Mouse (Mus musculus): ENCODE data around the gene A830005F24Rik. TPM values are rescaled to one million over a fixed set of nuclear protein-coding genes. Genes with fewer than 3 reads are reported as not detected.
A peak's percentile ranks its signal among the peaks of the same experiment; 100 is the strongest.

The A830005F24Rik gene
- total RNA-seq (2014; rRNA removed) = 0.66 and 0.94 TPM in 2 replicates
- polyA plus RNA-seq (2015; fragmentation: Nextera tagmentation; extraction: Ambion mirVana) = 1.2 and 2.8 TPM in 2 replicates

GRCm38 (mm10) chr13:48513003-48513929 lies at the start of gene A830005F24Rik, which contains the start of gene Zfp169:
Gene A830005F24Rik (plus strand): TSS chr13:48513570.
Gene Zfp169 (minus strand): TSS chr13:48513451.
- Histone ChIP-seq H3K27me3 (ENCODE audit: insufficient read depth, low read length) (no peaks in the 10 kb centered on the region), H3K36me3 (ENCODE audit: insufficient read depth, low read length) (no peaks in the 10 kb centered on the region), H3K4me3 (ENCODE audit: low read depth, low read length) (peak within 1 kb of the TSS; percentile 65), H3K27ac (ENCODE audit: low read depth, low read length) (peak within 1 kb of the TSS; percentile 69), H3K4me2 (ENCODE audit: low read depth, low read length, poor library complexity, severe bottlenecking) (peak within 1 kb of the TSS; percentile 73), H3K9me3 (ENCODE audit: low read length) (no peaks in the 10 kb centered on the region), H3K4me1 (ENCODE audit: insufficient read depth, low read length) (no peaks in the 10 kb centered on the region), H3K9ac (replicated peaks; ENCODE audit: low read length, poor library complexity, severe bottlenecking) (peak within 1 kb of the TSS; percentile 83)
- DNase-seq (ENCODE audit: low spot score) = peak; percentile 96
- peak; percentile 97 for ATAC-seq (ENCODE audit: low FRiP score)
- WGBS = 2% methylated on average over 34 of the region's 34 CpGs
- TF ChIP-seq CTCF (IDR thresholded peaks at IDR 0.05) = peak; percentile 43

- H3K4me2 ChIP-seq (ENCODE audit: low read depth, low read length, poor library complexity, severe bottlenecking) = no peak overlapping the region
- no peaks in the 10 kb centered on the region for H3K4me1 ChIP-seq (ENCODE audit: insufficient read depth, low read length)
- ATAC-seq (ENCODE audit: low FRiP score) (no peak), DNase-seq (ENCODE audit: low spot score) (peak; percentile 89)
- H3K36me3 ChIP-seq (ENCODE audit: insufficient read depth, low read length) = no peaks in the 10 kb centered on the region
- no peak overlapping the region for H3K4me3 ChIP-seq (ENCODE audit: low read depth, low read length)
- 8% methylated on average over 4 of the region's 4 CpGs for WGBS
- no peak overlapping the region for H3K27ac ChIP-seq (ENCODE audit: low read depth, low read length)
- H3K9me3 ChIP-seq (ENCODE audit: low read length) = no peaks in the 10 kb centered on the region
- no peak overlapping the region for H3K9ac ChIP-seq (replicated peaks; ENCODE audit: low read length, poor library complexity, severe bottlenecking)
- no peaks in the 10 kb centered on the region for H3K27me3 ChIP-seq (ENCODE audit: insufficient read depth, low read length)
- peak; percentile 93 for TF ChIP-seq CTCF (IDR thresholded peaks at IDR 0.05)
These were observed 49.2 kb upstream of the A830005F24Rik start for GRCm38 (mm10) chr13:48464170-48464569.

GRCm38 (mm10) chr13:48466186-48466585 lies 47.2 kb upstream of the A830005F24Rik start:
- DNase-seq (ENCODE audit: low spot score) = peak; percentile 13
- no peak overlapping the region for H3K27ac ChIP-seq (ENCODE audit: low read depth, low read length)

GRCm38 (mm10) chr13:48468656-48469180 lies 44.7 kb upstream of the A830005F24Rik start:
- no peaks in the 10 kb centered on the region for H3K36me3 ChIP-seq (ENCODE audit: insufficient read depth, low read length)
- no peak for DNase-seq (ENCODE audit: low spot score)
- no peaks in the 10 kb centered on the region for H3K4me1 ChIP-seq (ENCODE audit: insufficient read depth, low read length)
- no peak overlapping the region for H3K4me2 ChIP-seq (ENCODE audit: low read depth, low read length, poor library complexity, severe bottlenecking)
- no peak for TF ChIP-seq CTCF (IDR thresholded peaks at IDR 0.05)
- H3K4me3 ChIP-seq (ENCODE audit: low read depth, low read length) = no peak overlapping the region
- no peaks in the 10 kb centered on the region for H3K27me3 ChIP-seq (ENCODE audit: insufficient read depth, low read length)
- no peaks in the 10 kb centered on the region for H3K9me3 ChIP-seq (ENCODE audit: low read length)
- WGBS = 71% methylated on average over 15 of the region's 15 CpGs
- H3K9ac ChIP-seq (replicated peaks; ENCODE audit: low read length, poor library complexity, severe bottlenecking) = no peak overlapping the region
- H3K27ac ChIP-seq (ENCODE audit: low read depth, low read length) = no peak overlapping the region
- ATAC-seq (ENCODE audit: low FRiP score) = no peak

More at GRCm38 (mm10) chr13:48466186-48466585, 47.2 kb upstream of the A830005F24Rik start:
- ATAC-seq (ENCODE audit: low FRiP score) = no peak
- Histone ChIP-seq H3K4me3 (ENCODE audit: low read depth, low read length) (no peak overlapping the region), H3K9me3 (ENCODE audit: low read length) (no peaks in the 10 kb centered on the region), H3K4me1 (ENCODE audit: insufficient read depth, low read length) (no peaks in the 10 kb centered on the region), H3K9ac (replicated peaks; ENCODE audit: low read length, poor library complexity, severe bottlenecking) (no peak overlapping the region), H3K4me2 (ENCODE audit: low read depth, low read length, poor library complexity, severe bottlenecking) (no peak overlapping the region), H3K27me3 (ENCODE audit: insufficient read depth, low read length) (no peaks in the 10 kb centered on the region), H3K36me3 (ENCODE audit: insufficient read depth, low read length) (no peaks in the 10 kb centered on the region)
- TF ChIP-seq CTCF (IDR thresholded peaks at IDR 0.05) = no peak
- WGBS = 24% methylated on average over 10 of the region's 10 CpGs

GRCm38 (mm10) chr13:48483606-48484005 lies 29.8 kb upstream of the A830005F24Rik start:
- Histone ChIP-seq H3K4me2 (ENCODE audit: low read depth, low read length, poor library complexity, severe bottlenecking) (no peak overlapping the region), H3K9ac (replicated peaks; ENCODE audit: low read length, poor library complexity, severe bottlenecking) (no peak overlapping the region), H3K4me1 (ENCODE audit: insufficient read depth, low read length) (no peaks in the 10 kb centered on the region), H3K36me3 (ENCODE audit: insufficient read depth, low read length) (peaks cover 10% of the 10 kb centered on the region), H3K4me3 (ENCODE audit: low read depth, low read length) (no peak overlapping the region), H3K9me3 (ENCODE audit: low read length) (no peaks in the 10 kb centered on the region), H3K27ac (ENCODE audit: low read depth, low read length) (no peak overlapping the region), H3K27me3 (ENCODE audit: insufficient read depth, low read length) (no peaks in the 10 kb centered on the region)
- no peak for ATAC-seq (ENCODE audit: low FRiP score)
- WGBS = 96% methylated on average over 4 of the region's 4 CpGs
- DNase-seq (ENCODE audit: low spot score) = no peak
- TF ChIP-seq CTCF (IDR thresholded peaks at IDR 0.05) = no peak

Measured in midbrain, postnatal 0 days (tissue).